ENCODE assay signal across 8 mouse cellular contexts in genomic region chr15:62257955-62258354, GRCm38 (mm10).
DNase-seq lines count a peak whose midpoint lies in the region; ATAC-seq and TF ChIP-seq lines count a peak whose summit lies in the region.

No protein-coding gene starts in this region.

- no peak for TF ChIP-seq POLR2A in brain, embryonic 14.5 days (IDR thresholded peaks at IDR 0.05; ENCODE audit: borderline replicate concordance, extremely low read depth, insufficient read depth, insufficient read length, poor library complexity, severe bottlenecking)
- no peak for TF ChIP-seq POLR2A in limb, embryonic 14.5 days (IDR thresholded peaks at IDR 0.05; ENCODE audit: borderline replicate concordance, extremely low read depth, insufficient read depth, insufficient read length)

- H3K9ac ChIP-seq in hindbrain, embryonic 15.5 days, result no peak overlapping the region
- no peak overlapping the region for H3K9ac ChIP-seq in limb, embryonic 14.5 days (ENCODE audit: low read depth, low read length, severe bottlenecking)
- no peak overlapping the region for H3K9ac ChIP-seq in midbrain, postnatal 0 days (replicated peaks; ENCODE audit: low read length, poor library complexity, severe bottlenecking)

- no peaks in the 10 kb centered on the region for H3K36me3 ChIP-seq in hindbrain, embryonic 15.5 days
- H3K36me3 ChIP-seq in limb, embryonic 14.5 days (ENCODE audit: control insufficient read depth, insufficient read depth, low read length), result no peaks in the 10 kb centered on the region
- no peaks in the 10 kb centered on the region for H3K36me3 ChIP-seq in midbrain, postnatal 0 days (ENCODE audit: insufficient read depth, low read length)

- no peak for TF ChIP-seq CTCF in brain, embryonic 14.5 days (IDR thresholded peaks at IDR 0.05; ENCODE audit: borderline replicate concordance, extremely low read depth, insufficient read depth, insufficient read length)
- no peak for TF ChIP-seq CTCF in midbrain, postnatal 0 days (IDR thresholded peaks at IDR 0.05)

- H3K4me3 ChIP-seq in hindbrain, embryonic 15.5 days, result no peak overlapping the region
- no peak overlapping the region for H3K4me3 ChIP-seq in limb, embryonic 14.5 days (replicated peaks; ENCODE audit: low read length)
- H3K4me3 ChIP-seq in midbrain, postnatal 0 days (ENCODE audit: low read depth, low read length), result no peak overlapping the region

- no peaks in the 10 kb centered on the region for H3K27me3 ChIP-seq in hindbrain, embryonic 15.5 days
- H3K27me3 ChIP-seq in limb, embryonic 14.5 days (ENCODE audit: control insufficient read depth, insufficient read depth, low read length), result no peaks in the 10 kb centered on the region
- H3K27me3 ChIP-seq in midbrain, postnatal 0 days (ENCODE audit: insufficient read depth, low read length), result no peaks in the 10 kb centered on the region

- DNase-seq in MN1 (ENCODE audit: low spot score), result peak; percentile 83
- peak; percentile 81 for DNase-seq in brain, embryonic 14.5 days (ENCODE audit: low read depth)
- peak; percentile 78 for DNase-seq in gastrocnemius, adult 18-20 months (ENCODE audit: low spot score)
- peak; percentile 12 for DNase-seq in limb, embryonic 14.5 days (ENCODE audit: low spot score)
- peak; percentile 69 for DNase-seq in midbrain, postnatal 0 days (ENCODE audit: low spot score)
- DNase-seq in T-cell, adult 2 months (ENCODE audit: low spot score), result no peak
- no peak for DNase-seq in thymus, postnatal 4 days

- H3K4me2 ChIP-seq in hindbrain, embryonic 15.5 days, result no peak overlapping the region
- no peak overlapping the region for H3K4me2 ChIP-seq in limb, embryonic 14.5 days (replicated peaks; ENCODE audit: low read depth, low read length, severe bottlenecking)
- no peak overlapping the region for H3K4me2 ChIP-seq in midbrain, postnatal 0 days (ENCODE audit: low read depth, low read length, poor library complexity, severe bottlenecking)

- WGBS in hindbrain, embryonic 15.5 days, result 15% methylated on average over 3 of the region's 3 CpGs
- 29% methylated on average over 3 of the region's 3 CpGs for WGBS in limb, embryonic 14.5 days
- WGBS in midbrain, postnatal 0 days, result 19% methylated on average over 3 of the region's 3 CpGs

- H3K4me1 ChIP-seq in hindbrain, embryonic 15.5 days (replicated peaks), result peaks cover 7% of the 10 kb centered on the region
- H3K4me1 ChIP-seq in limb, embryonic 14.5 days (ENCODE audit: control insufficient read depth, insufficient read depth, low read length), result peaks cover 5% of the 10 kb centered on the region; the same call in 1 of the 2 replicates
- H3K4me1 ChIP-seq in midbrain, postnatal 0 days (ENCODE audit: insufficient read depth, low read length), result no peaks in the 10 kb centered on the region

- H3K9me3 ChIP-seq in hindbrain, embryonic 15.5 days, result no peaks in the 10 kb centered on the region
- H3K9me3 ChIP-seq in limb, embryonic 14.5 days (ENCODE audit: control insufficient read depth, low read length), result no peaks in the 10 kb centered on the region
- H3K9me3 ChIP-seq in midbrain, postnatal 0 days (ENCODE audit: low read length), result no peaks in the 10 kb centered on the region

- no peak overlapping the region for H3K27ac ChIP-seq in hindbrain, embryonic 15.5 days (replicated peaks)
- no peak overlapping the region for H3K27ac ChIP-seq in limb, embryonic 14.5 days (replicated peaks; ENCODE audit: low read depth, low read length)
- H3K27ac ChIP-seq in midbrain, postnatal 0 days (ENCODE audit: low read depth, low read length), result no peak overlapping the region

- ATAC-seq in hindbrain, embryonic 15.5 days (ENCODE audit: low FRiP score, low read depth), result peak; percentile 93
- no peak for ATAC-seq in limb, embryonic 14.5 days (ENCODE audit: low FRiP score, low read depth)
- ATAC-seq in midbrain, postnatal 0 days (ENCODE audit: low FRiP score), result peak; percentile 65; the same call in 1 of the 2 replicates

Comparison
In these comparisons a context has a peak if more than half of its experiments do, and no peak if none do; other contexts are left out.
1. DNase-seq: peak in MN1 (single experiment), brain, embryonic 14.5 days (single experiment), gastrocnemius, adult 18-20 months (single experiment), limb, embryonic 14.5 days (single experiment) and midbrain, postnatal 0 days (single experiment); none in T-cell, adult 2 months (single experiment) and thymus, postnatal 4 days (single experiment).